Mouse (Mus musculus) ovary, postnatal 36 days (tissue): ENCODE data around the gene Padi2.

Source experiments
- DNase-seq: peaks from one replicate; pipeline ENCODE4 v3.0.0; 2022; ENCODE audit warnings: low spot score, mixed read lengths

Padi2 gene

GRCm38 (mm10) chr4:140960781-140961466 is 54.8 kb downstream of the Padi2 start, which contains the start of gene Sdhb:
Sdhb (plus strand) TSS chr4:140961203.
- DNase-seq, result peak; percentile 95

DNA sequence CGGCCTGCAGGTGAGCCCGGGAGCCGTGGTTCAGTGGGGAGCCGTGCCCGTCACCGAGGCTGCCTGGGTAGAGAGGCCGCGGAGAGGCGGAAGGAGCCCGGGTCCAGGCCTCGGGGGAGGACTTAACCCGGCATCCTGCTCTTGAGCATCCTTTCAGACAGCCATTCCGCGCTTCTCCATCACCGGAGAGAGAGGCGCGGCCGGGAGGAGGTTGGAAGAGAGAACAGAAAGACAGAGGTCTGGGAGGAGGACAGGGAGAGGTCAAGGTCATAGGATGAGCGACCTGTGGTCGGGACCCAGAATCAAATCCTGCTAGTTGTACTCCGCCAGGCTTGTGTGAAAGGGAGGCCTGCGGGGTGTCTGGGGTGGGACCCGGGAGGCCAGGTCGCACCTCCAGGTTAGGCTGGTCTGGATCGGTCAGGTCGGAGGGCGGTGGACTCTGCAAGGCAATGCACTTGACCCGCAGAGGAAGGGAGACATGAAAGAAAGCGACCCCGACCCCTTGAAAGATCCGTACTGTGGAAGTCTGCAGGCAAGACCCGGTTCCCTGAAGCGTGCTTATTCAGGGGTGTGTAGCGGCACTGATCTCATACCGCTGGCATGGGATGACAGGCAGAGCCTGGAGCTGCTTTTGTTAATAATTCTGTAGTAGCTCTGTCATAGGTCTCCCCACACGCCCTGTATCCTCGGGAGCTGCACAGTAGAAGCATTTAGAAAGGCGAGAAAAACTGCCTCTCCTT is 55.5 kb downstream of the Padi2 start:
- no peak for DNase-seq

DNA sequence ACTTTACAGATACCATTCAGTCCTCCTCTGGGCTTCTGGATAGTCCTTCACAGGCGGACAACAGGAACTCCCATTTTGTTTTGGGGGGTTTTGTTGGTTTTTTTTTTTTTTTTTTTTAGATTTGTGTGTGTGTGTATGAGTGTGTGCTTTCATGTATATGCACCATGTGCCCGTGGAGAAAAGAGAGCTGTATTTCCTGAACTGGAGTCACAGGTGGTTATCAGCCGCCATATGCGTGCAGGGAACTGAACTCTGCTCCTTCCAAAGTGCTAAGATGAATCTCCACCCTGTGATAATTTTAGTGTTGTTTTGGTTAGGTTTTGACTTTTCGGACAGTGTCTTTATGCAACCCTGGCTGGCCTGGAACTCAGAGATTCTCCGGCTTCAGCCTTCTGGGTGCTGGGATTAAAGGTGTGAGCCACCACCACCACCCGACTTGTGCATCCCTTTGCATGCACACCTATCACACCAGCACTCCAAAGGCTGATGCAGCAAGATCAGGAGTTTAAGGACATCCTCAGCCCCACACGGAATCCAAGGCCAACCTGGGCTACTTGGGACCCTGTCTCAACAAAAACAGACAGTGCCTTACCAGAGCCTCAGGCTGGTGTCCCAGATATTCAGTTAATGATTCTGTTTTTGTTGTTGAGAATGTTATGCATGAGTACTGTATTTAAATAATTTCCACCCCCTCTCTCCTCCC is 56.2 kb downstream of the Padi2 start:
- no peak for DNase-seq

DNA sequence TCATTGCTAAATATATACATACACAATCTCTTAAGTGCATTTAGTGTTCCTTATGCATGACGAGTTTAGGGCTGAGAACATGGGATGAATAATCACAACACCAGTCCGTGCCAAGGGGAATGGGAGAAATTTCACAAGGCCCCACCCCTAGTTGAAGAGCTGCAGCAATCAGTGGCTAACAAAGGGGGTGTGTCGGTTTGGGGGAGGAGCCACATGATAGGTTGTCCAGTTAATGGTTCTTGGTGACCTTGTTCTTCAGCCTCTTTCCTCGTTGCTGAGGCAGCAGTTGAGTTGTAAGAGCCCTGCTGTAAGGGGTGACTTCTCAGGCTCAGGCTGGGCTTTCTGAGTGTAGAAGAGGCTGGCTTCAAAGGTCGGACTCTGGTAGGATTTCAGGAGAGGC is 56.8 kb downstream of the Padi2 start:
- peak; percentile 46 for DNase-seq

- no peak for DNase-seq
Observed at GRCm38 (mm10) chr4:140963941-140964597, 57.9 kb downstream of the Padi2 start.

DNA sequence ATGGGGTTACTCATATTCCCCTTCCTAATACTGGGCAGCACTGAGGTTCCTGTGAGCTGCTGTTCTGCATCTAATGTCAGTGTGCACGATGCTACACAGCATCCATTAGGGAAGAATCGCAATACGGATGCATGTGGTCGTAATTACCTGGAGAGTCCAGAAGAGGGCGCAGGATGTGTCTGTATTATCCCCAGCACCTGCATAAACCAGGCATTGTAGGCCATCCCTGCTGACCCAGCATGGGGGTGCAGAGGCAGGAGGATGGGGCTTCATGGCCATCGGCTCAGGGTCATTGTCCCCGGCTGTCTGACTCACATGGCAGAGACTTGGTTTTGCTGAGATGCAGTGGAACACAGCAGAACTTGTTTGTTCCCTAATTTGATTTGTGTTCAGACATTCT is 58.5 kb downstream of the Padi2 start:
- peak; percentile 65 for DNase-seq

DNA sequence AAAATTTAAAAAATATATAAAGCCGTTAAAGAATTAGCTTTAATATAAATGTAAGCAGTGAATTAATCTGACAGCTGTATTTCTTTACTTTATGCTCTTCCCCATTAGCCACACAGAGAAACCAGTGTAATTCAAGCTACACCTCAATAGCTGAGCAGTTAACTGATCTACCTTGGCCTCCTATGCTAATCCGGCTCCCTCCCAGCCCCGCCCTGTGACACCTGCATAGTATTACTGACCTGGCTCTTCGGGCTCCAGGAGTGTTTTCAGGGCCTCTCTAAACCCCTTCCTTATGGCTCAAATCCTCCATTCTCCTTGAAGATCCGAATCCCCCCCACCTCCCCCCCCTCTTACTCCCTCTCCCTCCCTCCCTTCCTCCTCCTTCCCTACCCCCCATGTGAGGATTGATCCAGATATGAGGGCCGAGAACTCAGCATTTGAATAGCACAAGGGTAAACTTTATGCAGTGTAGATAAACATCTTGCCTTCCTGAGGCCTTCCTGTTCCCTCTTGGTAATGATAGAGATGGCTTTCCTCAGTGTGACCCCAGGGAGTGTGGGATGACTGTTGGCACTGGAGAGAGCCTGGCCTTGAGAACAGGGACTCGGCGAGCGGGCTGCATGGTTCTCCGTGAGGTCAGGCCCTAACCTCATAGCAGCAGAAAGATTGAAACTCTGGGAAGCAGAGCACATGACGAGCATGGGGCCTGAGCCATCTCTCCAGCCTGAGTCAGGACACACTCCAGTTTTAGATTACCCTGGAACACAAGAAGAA is 61.4 kb downstream of the Padi2 start:
- DNase-seq, result no peak

GRCm38 (mm10) chr4:140971691-140972090 is 65.5 kb downstream of the Padi2 start:
- DNase-seq, result no peak

DNA sequence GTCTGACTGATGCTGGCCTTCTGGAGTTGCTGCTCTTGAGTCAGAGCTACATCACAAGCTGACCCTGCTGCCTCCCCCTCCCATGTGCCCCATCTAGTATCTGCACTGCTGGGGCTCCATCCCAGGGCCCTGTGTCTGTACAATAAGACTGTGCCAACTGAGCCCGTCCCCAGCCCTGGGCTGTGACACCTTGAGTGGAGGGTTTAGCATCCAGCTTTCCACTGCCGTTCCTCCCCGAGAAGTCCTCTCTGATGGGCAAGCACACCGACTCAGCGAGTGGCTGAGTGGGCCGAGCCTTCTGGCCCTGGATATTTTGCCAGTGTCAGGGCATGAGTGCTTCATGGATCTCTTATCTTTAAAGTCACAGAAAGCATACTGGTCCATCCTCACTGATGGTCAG is 68.3 kb downstream of the Padi2 start:
- no peak for DNase-seq

DNA sequence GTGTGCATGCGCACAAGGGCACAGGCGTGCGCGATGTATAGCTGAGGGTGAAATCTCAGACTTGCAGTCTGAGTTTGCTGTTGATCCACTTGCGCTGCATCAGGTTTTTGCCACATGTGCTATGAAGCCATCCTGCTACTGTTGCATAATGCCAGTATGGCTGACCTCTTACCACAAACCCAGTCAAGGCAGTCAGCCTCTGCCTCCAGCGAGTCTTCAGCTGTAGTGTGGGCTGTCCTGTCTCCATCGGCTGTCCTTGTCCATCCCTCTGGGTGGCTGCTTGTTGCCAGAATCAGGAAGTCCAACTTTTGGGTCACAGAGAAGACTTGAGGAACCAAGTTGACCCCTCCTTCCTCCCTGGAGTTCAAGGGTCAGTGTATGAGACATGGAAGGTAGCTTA is 69.2 kb downstream of the Padi2 start:
- no peak for DNase-seq

DNA sequence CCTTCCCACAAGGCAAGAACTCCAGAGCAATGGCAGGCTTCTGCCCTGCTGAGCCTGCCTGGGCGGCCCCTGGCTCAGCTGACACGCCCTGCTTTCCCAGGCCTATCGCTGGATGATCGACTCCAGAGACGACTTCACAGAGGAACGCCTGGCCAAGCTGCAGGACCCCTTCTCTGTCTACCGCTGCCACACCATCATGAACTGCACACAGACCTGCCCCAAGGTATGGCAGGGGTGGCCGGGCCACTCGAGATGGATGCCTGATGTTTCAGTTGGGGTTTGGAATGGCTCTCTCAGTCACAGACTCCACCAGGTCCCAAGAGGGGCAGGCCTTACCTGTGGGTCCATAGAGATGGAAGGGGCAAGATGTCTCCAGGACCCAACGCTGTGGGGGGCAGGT is 71.1 kb downstream of the Padi2 start:
- no peak for DNase-seq

- peak; percentile 52 for DNase-seq
Observed at GRCm38 (mm10) chr4:140977886-140978692, 71.9 kb downstream of the Padi2 start.

- no peak for DNase-seq
Observed at GRCm38 (mm10) chr4:140981605-140982004, 75.5 kb downstream of the Padi2 start.

- DNase-seq, result no peak
Observed at GRCm38 (mm10) chr4:140982808-140983207, 76.7 kb downstream of the Padi2 start.

DNA sequence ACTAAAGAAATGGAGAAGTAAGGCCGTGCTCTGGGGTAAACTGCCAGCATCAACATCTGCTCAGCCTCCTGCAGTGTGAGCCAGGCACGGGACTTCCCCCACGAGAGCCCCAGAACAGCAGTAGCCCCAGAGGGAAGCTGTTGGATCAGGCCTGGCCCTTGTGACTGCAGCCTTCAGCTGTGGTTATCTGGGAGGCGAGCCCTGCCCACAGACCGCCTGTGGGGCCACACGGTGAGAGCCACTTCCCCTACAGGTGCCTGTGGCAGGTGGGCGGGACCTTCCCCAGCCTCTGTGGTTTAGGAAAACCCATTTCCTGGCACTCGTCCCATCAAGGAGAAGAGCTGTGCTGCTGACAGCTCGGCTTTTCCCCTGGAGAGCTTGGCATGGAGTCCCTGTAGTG is 77.3 kb downstream of the Padi2 start:
- DNase-seq, result peak; percentile 37

- no peak for DNase-seq
Observed at GRCm38 (mm10) chr4:140984544-140984943, 78.4 kb downstream of the Padi2 start.

GRCm38 (mm10) chr4:140986024-140986710 is 80.0 kb downstream of the Padi2 start:
- DNase-seq, result no peak

DNA sequence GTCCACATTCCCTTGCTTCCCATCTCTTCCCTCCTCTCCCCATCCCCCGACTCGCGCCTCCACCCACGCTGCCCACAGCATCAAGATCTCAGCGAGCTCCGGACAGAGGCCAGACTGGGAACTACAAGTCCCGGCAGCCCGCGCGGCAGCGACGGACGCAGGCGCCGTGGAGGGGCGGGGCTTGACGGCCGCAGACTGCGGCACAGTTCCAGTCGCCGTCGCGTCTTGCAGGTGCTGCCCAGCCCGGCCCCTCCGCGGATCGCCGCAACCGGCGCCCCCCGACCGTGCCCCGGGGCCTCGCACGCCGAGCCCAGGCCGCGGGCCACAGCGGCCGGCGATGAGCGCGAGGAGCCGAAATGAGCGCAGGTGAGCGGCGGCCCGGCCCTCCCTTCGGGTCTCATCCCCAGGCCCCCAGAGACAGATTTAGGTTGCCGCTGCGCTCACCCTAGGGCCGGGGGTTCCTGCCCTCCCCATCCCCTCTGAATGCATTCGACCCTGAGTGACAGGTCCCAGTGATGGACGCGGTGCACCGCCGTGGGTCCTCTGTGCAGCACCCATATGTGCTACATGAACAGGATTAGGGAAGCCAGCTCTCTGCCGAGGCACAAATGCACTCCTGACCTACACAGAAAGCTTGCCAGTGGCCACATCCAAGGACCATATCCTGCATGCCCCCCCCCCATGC is 80.7 kb downstream of the Padi2 start, which contains the start of gene Atp13a2:
Atp13a2 (plus strand) TSS at position 163 of the 685 bp plus-strand sequence.
- peak; percentile 90 for DNase-seq

DNA sequence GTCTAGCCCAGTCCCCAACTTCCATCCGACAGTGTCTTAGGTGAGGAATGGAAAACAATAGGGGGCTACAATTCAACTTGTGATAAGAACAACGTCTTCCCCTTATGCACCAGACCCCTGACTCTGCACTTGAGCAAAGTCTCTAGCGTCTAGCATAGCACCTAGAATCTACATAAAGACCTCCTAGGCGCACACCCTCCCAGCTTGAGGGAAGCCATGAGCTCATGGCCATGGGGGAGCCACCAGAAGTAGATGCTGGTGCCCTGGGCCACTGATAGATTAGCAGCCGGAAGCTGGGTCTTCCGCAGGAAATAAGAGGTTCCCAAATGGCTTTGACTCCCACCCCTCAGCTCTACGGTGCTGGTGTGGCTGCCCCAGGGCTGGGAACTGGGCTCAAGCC is 81.3 kb downstream of the Padi2 start:
- no peak for DNase-seq
